Mouse (Mus musculus) limb, embryonic 10.5 days (tissue): ENCODE results near the gene Gnat3. TPM values are rescaled to one million over a fixed set of nuclear protein-coding genes. Genes with fewer than 3 reads are reported as not detected.

Source experiments
- DNase-seq: peaks from one replicate; pipeline ENCODE4 v3.0.0-alpha.2; 2017; ENCODE audit warnings: low spot score
- H3K27ac ChIP-seq: fragments of 300-500 bp; sonication (generic); 2 replicates; pipeline ENCODE4 v1.5.1; 2016; ENCODE audit warnings: mild to moderate bottlenecking
- H3K27me3 ChIP-seq: fragments of 300-500 bp; sonication (generic); 2 replicates; pipeline ENCODE4 v1.6.1; 2016; ENCODE audit warnings: low read depth, mild to moderate bottlenecking; ENCODE audit not compliant: poor library complexity, severe bottlenecking
- H3K36me3 ChIP-seq: fragments of 300-500 bp; sonication (generic); 2 replicates; pipeline ENCODE4 v1.6.1; 2016; ENCODE audit warnings: mild to moderate bottlenecking, moderate library complexity
- H3K4me1 ChIP-seq: fragments of 300-500 bp; sonication (generic); 2 replicates; pipeline ENCODE4 v1.6.1; 2016
- H3K4me3 ChIP-seq: fragments of 300-500 bp; sonication (generic); 2 replicates; pipeline ENCODE4 v1.5.1; 2016; ENCODE audit warnings: mild to moderate bottlenecking, moderate library complexity
- H3K9me3 ChIP-seq: fragments of 300-500 bp; sonication (generic); replicated peaks from 2 replicates; pipeline ENCODE4 v1.6.1; 2016; ENCODE audit warnings: mild to moderate bottlenecking
- WGBS: fragments of 180-500 bp; shearing (Covaris S2); methylation state at CpG from one replicate; pipeline ENCODE4 v1.1.7; 2016; 5-methylcytosine and 5-hydroxymethylcytosine counted together
- polyA plus RNA-seq: library from polyadenylated mRNA; unstranded; fragments of >200 nt; fragmentation: Nextera tagmentation; extraction: Ambion mirVana; gene quantifications from 2 replicates; pipeline ENCODE4 v1.2.1, GENCODE M21; 2016

Gene Gnat3
- polyA plus RNA-seq, 1 experiment from 2014 or later, result not detected

- H3K9me3 ChIP-seq, result no peaks in the 10 kb centered on the region
- H3K4me3 ChIP-seq, result no peak overlapping the region
- no peaks in the 10 kb centered on the region for H3K27me3 ChIP-seq
- H3K4me1 ChIP-seq, result no peaks in the 10 kb centered on the region
- DNase-seq, result no peak
- no peaks in the 10 kb centered on the region for H3K36me3 ChIP-seq
- no peak overlapping the region for H3K27ac ChIP-seq
- 81% methylated on average over 4 of the region's 4 CpGs for WGBS
These were observed 20.4 kb downstream of the Gnat3 start for GRCm38 (mm10) chr5:17982770-17983169.

GRCm38 (mm10) chr5:17984522-17984921 lies 22.2 kb downstream of the Gnat3 start:
- no peaks in the 10 kb centered on the region for H3K9me3 ChIP-seq
- H3K4me3 ChIP-seq, result no peak overlapping the region
- WGBS, result 92% methylated on average over 3 of the region's 3 CpGs
- H3K27me3 ChIP-seq, result no peaks in the 10 kb centered on the region
- no peaks in the 10 kb centered on the region for H3K36me3 ChIP-seq
- no peaks in the 10 kb centered on the region for H3K4me1 ChIP-seq
- no peak overlapping the region for H3K27ac ChIP-seq
- no peak for DNase-seq

DNA sequence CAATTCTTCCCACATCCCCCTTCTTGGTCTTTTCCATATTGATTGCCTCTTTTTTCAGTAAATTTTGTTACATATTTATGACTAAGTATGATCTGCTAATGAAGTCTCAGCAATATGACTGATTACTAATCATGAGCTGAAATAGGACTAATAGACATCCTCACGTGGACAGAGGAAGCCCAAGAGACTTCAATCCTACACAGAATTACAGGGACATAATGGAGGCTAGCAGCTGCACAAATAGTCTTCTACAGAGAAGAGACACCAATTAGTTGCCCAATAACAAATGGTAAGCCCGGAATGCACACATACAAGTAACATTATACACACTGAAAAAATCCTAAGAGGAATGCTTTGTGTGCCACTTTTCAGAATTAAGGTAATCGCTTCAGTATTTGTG lies 24.3 kb downstream of the Gnat3 start:
- DNase-seq, result no peak
- WGBS, result 76% methylated on average over 3 of the region's 3 CpGs
- Histone ChIP-seq H3K27ac (no peak overlapping the region), H3K9me3 (no peaks in the 10 kb centered on the region), H3K36me3 (no peaks in the 10 kb centered on the region), H3K4me1 (no peaks in the 10 kb centered on the region), H3K27me3 (no peaks in the 10 kb centered on the region), H3K4me3 (no peak overlapping the region)

GRCm38 (mm10) chr5:17990618-17991017 lies 28.3 kb downstream of the Gnat3 start:
- H3K9me3 ChIP-seq, result no peaks in the 10 kb centered on the region
- no peaks in the 10 kb centered on the region for H3K36me3 ChIP-seq
- H3K4me3 ChIP-seq, result no peak overlapping the region
- WGBS, result 85% methylated on average over 6 of the region's 6 CpGs
- no peaks in the 10 kb centered on the region for H3K4me1 ChIP-seq
- DNase-seq, result no peak
- H3K27me3 ChIP-seq, result no peaks in the 10 kb centered on the region
- no peak overlapping the region for H3K27ac ChIP-seq

DNA sequence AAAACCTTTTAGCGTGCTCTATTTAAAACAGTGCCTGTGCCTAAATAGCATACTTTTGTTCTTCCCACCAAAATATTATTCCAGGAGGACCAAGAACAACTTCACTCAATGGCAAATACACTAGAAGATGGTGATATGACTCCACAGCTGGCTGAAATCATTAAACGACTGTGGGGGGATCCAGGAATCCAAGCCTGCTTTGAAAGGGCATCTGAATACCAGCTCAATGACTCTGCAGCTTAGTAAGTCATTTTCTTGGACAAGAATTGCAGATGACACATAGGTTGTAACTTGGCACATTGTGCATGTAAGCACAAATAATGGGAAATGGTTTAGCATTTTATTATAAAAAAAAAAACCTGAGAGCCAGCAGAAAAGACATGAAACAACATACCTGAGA lies 37.2 kb downstream of the Gnat3 start:
- DNase-seq, result no peak
- Histone ChIP-seq H3K36me3 (no peaks in the 10 kb centered on the region), H3K9me3 (no peaks in the 10 kb centered on the region), H3K4me3 (no peak overlapping the region), H3K4me1 (no peaks in the 10 kb centered on the region), H3K27me3 (no peaks in the 10 kb centered on the region), H3K27ac (no peak overlapping the region)
- 80% methylated on average over 2 of the region's 2 CpGs for WGBS

DNA sequence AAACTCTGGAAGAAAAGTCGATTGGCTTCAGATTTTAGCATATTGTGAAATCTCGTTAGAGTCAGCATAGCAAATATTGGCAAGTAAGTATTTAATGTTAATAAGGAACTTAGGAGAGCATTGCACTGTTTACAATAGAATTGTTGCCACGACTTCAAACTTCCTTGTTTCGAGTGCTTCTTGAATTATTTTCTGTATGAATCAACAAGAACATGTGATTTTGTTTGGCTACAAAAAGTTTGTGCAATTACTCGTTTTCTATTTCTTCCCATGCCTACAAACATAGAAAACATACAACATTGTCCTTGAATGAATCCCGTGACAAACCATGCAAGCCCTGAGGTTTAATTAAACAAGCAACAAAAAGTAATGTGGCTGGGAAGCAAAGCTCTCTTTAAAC lies 37.8 kb downstream of the Gnat3 start:
- H3K4me1 ChIP-seq, result no peaks in the 10 kb centered on the region
- no peaks in the 10 kb centered on the region for H3K27me3 ChIP-seq
- WGBS, result 89% methylated on average over 6 of the region's 6 CpGs
- DNase-seq, result no peak
- no peak overlapping the region for H3K4me3 ChIP-seq
- H3K27ac ChIP-seq, result no peak overlapping the region
- no peaks in the 10 kb centered on the region for H3K36me3 ChIP-seq
- H3K9me3 ChIP-seq, result no peaks in the 10 kb centered on the region

DNA sequence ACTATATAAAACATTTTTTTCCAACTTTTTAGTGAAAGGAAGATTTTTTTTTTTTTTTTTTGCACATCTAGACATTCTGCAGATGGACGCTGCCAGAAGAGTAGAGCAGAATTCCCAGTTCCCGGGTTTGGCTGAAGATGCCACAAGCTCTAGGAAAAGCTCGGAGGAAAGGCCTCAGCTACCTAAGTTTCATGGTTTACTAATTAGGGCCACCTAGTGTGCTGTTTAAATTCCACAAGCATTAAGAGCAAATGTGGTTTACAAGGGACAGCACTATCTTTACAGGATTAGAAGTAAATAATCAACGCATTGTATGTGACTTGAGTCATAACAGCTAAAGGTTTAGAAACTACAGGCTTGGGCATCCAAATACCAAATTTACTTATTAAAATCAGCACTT lies 39.3 kb downstream of the Gnat3 start:
- no peaks in the 10 kb centered on the region for H3K9me3 ChIP-seq
- H3K4me3 ChIP-seq, result no peak overlapping the region
- H3K27ac ChIP-seq, result no peak overlapping the region
- 48% methylated on average over 4 of the region's 4 CpGs for WGBS
- DNase-seq, result no peak
- no peaks in the 10 kb centered on the region for H3K36me3 ChIP-seq
- H3K27me3 ChIP-seq, result no peaks in the 10 kb centered on the region
- H3K4me1 ChIP-seq, result no peaks in the 10 kb centered on the region

GRCm38 (mm10) chr5:18003675-18004074 lies 41.3 kb downstream of the Gnat3 start:
- no peaks in the 10 kb centered on the region for H3K36me3 ChIP-seq
- WGBS, result 92% methylated on average over 6 of the region's 6 CpGs
- DNase-seq, result no peak
- no peaks in the 10 kb centered on the region for H3K9me3 ChIP-seq
- H3K4me1 ChIP-seq, result no peaks in the 10 kb centered on the region
- H3K27ac ChIP-seq, result no peak overlapping the region
- no peak overlapping the region for H3K4me3 ChIP-seq
- no peaks in the 10 kb centered on the region for H3K27me3 ChIP-seq

DNA sequence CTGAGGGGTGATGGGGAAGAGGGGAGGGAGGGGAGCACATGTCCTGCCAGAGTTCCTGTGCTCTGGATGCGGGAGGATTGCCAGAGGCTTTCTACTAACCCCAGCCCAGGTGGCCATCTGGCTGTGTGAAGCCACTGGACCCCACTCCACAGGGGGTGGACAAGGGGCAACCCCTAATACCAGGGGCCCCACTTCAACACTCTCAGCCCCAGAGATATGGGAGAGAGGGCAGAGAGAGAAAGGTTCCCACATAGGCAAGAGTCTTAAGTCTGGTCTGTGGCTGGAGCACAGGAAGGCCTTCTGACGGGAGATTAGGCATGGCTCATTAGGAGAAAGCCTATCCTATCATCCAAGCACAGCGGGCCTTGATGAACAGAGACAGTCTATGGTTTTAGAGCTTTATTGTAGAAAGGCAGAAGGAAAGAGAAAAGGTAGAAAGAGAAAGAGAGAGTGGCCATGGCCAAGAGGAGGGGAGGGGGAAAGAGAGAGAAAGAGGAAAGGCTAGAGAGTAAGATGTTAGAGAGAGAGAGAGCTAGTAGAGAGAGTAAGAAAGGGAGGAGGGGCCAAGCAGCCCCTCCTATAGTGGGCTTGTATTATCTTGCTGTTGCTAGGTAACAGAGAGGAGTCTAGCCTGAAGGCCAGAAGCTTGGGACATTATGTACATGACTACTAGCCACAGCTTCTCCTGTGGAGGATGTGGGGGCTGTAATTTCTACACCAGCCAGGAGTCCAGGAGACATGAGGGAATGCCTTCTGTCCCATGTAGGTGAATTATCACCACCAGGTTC lies 42.7 kb downstream of the Gnat3 start:
- 73% methylated on average over 3 of the region's 3 CpGs for WGBS
- H3K27me3 ChIP-seq, result no peaks in the 10 kb centered on the region
- H3K9me3 ChIP-seq, result no peaks in the 10 kb centered on the region
- no peak overlapping the region for H3K27ac ChIP-seq
- no peaks in the 10 kb centered on the region for H3K4me1 ChIP-seq
- H3K4me3 ChIP-seq, result no peak overlapping the region
- H3K36me3 ChIP-seq, result no peaks in the 10 kb centered on the region
- DNase-seq, result no peak

- Histone ChIP-seq H3K9me3 (no peaks in the 10 kb centered on the region), H3K27ac (no peak overlapping the region), H3K36me3 (no peaks in the 10 kb centered on the region), H3K4me3 (no peak overlapping the region), H3K4me1 (no peaks in the 10 kb centered on the region), H3K27me3 (no peaks in the 10 kb centered on the region)
- no peak for DNase-seq
- WGBS, result 91% methylated on average over 2 of the region's 2 CpGs
These were observed 43.8 kb downstream of the Gnat3 start for GRCm38 (mm10) chr5:18006157-18006556.

DNA sequence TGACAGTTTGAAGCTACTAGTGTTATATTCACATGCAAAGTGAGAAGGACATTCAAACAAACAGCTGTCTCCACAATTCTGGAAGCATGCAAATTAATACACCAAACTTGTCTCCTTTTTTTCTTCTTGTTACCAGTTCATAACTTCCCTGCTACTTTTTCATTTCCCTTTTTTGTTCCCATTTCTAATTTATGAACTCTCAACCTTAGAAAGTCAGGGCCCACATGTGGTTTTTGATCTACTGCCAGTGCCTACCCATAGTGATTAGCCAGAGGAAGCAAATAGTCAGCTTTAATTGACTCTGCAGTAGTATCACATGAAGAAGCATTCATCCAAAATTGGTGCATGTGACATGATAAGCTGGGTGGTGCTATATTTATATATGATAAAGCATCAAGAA lies 44.7 kb downstream of the Gnat3 start:
- no peak overlapping the region for H3K4me3 ChIP-seq
- H3K27ac ChIP-seq, result no peak overlapping the region
- H3K27me3 ChIP-seq, result no peaks in the 10 kb centered on the region
- no peak for DNase-seq
- no peaks in the 10 kb centered on the region for H3K4me1 ChIP-seq
- H3K36me3 ChIP-seq, result no peaks in the 10 kb centered on the region
- H3K9me3 ChIP-seq, result no peaks in the 10 kb centered on the region

DNA sequence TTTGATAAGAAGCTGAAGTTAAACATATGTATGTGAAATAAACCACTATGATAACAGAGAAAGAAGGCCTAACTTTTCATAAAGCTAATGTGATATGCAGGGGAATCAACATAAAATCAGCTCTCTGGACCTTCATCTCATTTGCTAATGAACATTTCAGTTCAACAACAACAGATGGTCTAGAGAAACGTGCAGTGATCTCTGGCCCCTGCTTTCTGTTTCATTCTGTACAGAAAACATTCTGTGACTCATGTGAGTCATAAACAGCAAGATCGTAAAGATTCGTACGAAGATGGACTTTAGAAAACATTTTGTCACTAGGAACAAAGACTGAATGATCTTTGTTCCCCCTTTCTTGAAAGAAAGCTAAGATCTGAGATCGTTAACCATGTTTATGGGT lies 48.0 kb downstream of the Gnat3 start:
- no peaks in the 10 kb centered on the region for H3K27me3 ChIP-seq
- WGBS, result 67% methylated on average over 5 of the region's 5 CpGs
- DNase-seq, result no peak

GRCm38 (mm10) chr5:18013196-18013595 lies 50.8 kb downstream of the Gnat3 start:
- Histone ChIP-seq H3K9me3 (no peaks in the 10 kb centered on the region), H3K4me3 (no peak overlapping the region), H3K4me1 (no peaks in the 10 kb centered on the region), H3K27me3 (no peaks in the 10 kb centered on the region), H3K36me3 (no peaks in the 10 kb centered on the region), H3K27ac (no peak overlapping the region)
- DNase-seq, result no peak
- 82% methylated on average over 2 of the region's 2 CpGs for whole genome bisulfite sequencing

More for the DNA sequence above, 48.0 kb downstream of the Gnat3 start:
- Histone ChIP-seq H3K36me3 (no peaks in the 10 kb centered on the region), H3K4me1 (no peaks in the 10 kb centered on the region), H3K4me3 (no peak overlapping the region), H3K9me3 (no peaks in the 10 kb centered on the region), H3K27ac (no peak overlapping the region)
